Mouse (Mus musculus): ENCODE measurements around the gene Nfil3. TPM values are rescaled to one million over a fixed set of nuclear protein-coding genes. Genes with fewer than 3 reads are reported as not detected.

Nfil3 gene
- 10 to 100 TPM; 10.7 to 13.6 TPM for total RNA-seq (2021)
- long read RNA-seq, experiment 1, transcript Nfil3-201 (2 exons, 2,026 nt): major isoform, 10 of 14 reads
- long read RNA-seq, experiment 1, partial matches to known transcripts: 0 of 14 reads
- long read RNA-seq, experiment 1, other reads (novel, unspliced or antisense): 4 of 14 reads
- long read RNA-seq, experiment 2, transcript Nfil3-201 (2 exons, 2,026 nt): major isoform, 16 of 23 reads
- long read RNA-seq, experiment 2, partial matches to known transcripts: 0 of 23 reads
- long read RNA-seq, experiment 2, other reads (novel, unspliced or antisense): 7 of 23 reads

- peak in 1 of 2 experiments; percentile 54 for DNase-seq (ENCODE audit: low spot score in 2 of 2)
Measured at GRCm38 (mm10) chr13:52980951-52981421, at the start of gene Nfil3. Gene Nfil3 (minus strand): TSS chr13:52981073.

GRCm38 (mm10) chr13:53024285-53024684 is 43.4 kb upstream of the Nfil3 start:
- no peak for DNase-seq (ENCODE audit: low spot score in 2 of 2)

- no peak for DNase-seq (ENCODE audit: low spot score in 2 of 2)
Measured at GRCm38 (mm10) chr13:53020282-53020681, 39.4 kb upstream of the Nfil3 start.

DNA sequence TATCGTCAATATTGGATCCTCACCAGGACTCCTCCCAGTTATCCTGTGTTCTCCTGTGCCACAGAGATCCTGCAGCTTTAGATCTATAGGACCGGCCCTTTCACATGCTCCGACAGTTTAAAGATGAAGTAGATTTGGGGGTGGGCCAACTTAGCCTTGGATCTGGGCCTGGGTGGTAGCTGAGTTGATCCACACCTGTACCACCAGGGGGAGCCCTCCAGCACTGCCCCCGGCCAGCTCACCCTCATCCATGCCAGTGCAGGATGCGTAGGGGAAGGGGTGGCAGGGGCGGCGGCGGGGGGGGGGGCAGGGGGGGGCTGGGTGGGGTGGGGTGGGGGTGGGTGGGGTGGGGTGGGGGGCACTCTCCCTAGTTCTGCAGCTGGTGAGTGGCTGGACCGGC is 38.7 kb upstream of the Nfil3 start:
- DNase-seq (ENCODE audit: low spot score in 2 of 2): no peak

GRCm38 (mm10) chr13:53018976-53019375 is 38.1 kb upstream of the Nfil3 start:
- DNase-seq (ENCODE audit: low spot score in 2 of 2): no peak

DNA sequence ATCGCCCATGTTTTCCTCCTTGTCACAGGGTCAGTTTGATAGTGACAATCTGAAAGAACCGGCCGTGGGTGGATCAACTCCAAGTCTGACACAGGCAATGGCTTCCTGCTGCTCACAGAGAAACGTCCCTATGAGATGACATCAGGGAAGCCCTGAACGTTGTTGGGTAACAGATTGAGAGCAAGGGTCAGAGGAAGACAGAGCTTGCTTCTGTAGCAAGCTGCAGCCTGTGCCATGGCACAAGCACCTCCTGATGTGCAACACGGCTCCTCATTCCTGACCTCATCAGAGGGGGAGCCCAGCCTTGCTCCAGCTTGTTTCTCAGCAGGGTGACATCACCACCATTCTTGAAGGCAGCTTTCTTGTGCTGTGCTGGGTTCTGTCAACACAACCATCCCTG is 37.1 kb upstream of the Nfil3 start:
- DNase-seq (ENCODE audit: low spot score in 2 of 2): no peak

- DNase-seq (ENCODE audit: low spot score in 2 of 2): no peak
Measured at GRCm38 (mm10) chr13:53017117-53017516, 36.2 kb upstream of the Nfil3 start.

DNA sequence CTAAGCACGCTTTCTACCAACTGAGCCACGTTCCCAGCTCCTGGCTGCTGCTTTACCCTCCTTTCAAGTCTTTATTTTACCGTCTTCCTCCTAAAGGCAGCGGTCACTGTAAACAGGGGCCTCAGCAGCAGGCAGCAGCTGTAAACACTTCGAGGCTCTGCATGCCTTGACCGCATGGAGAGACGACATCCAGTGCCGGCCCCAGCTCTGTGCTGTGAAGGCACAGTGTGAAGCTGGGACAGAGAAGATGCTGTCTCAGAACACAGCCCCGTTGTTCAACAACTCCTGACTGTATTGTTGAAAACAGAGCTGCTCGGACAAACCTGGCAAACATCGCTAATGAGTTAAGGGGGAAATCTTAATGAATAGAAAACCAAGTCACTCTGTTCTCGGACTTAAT is 30.6 kb upstream of the Nfil3 start:
- peak; percentile 15 to 36 for DNase-seq (ENCODE audit: low spot score in 2 of 2)

- peak in 1 of 2 experiments; percentile 39 for DNase-seq (ENCODE audit: low spot score in 2 of 2)
Measured at GRCm38 (mm10) chr13:53008489-53009184, 27.8 kb upstream of the Nfil3 start.

- no peak for DNase-seq (ENCODE audit: low spot score in 2 of 2)
Measured at GRCm38 (mm10) chr13:53007781-53008180, 26.9 kb upstream of the Nfil3 start.

DNA sequence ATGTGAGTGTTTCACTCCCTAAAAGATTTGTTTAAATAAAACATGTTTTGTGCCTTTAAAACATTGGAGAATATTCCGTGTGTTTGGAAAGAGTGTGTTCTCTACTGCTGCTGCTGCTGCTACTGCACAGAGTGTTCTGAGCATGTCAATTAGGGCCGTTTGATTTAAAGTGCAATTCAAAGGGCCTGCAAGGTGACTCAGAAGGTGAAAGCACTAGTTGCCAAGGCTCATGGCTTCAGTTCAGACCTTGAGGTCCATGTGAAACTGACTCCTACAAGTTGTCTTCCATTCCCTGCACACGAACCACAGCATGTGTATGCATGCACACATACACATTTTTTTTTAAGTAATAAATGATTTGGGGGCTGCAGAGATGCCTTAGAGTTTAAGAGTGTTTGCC is 22.4 kb upstream of the Nfil3 start:
- DNase-seq (ENCODE audit: low spot score in 2 of 2): no peak

DNA sequence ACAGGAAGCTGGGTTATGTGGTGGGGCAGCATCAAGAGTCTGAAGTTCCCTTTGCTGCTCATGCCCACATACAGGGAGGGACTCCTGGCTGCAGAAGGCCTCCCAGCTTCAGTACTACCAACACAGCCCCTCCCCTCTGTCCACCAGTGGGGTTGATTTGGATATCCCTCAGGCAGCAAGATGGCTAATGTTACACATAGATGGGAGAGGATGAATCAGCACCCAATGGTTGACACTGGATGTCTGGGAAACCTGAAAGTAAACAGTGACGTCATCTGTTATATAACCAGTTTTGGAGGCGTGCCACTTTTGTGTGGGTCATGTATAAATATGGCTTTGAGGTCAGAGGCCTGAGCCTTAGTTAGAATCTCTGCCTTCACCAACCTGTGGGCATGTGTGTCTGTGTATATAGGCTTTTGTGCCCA is 20.6 kb upstream of the Nfil3 start:
- DNase-seq (ENCODE audit: low spot score in 2 of 2): no peak

DNA sequence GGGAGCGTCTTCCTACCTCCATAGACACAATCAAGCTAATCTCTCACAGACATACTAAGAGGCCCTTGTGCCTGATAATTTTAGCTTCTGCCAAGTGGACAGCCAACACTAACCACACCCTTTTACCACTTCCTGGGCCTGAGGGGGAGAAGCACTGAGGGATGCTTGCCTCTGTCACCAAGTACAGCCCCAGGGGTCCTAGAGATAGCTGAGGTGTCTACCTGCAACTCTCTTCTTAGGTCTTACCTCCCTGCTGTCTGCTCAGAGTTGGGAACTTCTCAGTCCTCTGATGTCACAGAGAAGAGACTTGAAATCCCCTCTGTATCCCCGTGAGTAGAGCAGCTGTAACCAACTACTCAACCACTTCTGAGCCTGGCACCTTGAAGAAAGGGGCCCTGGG is 19.6 kb upstream of the Nfil3 start:
- no peak for DNase-seq (ENCODE audit: low spot score in 2 of 2)

DNA sequence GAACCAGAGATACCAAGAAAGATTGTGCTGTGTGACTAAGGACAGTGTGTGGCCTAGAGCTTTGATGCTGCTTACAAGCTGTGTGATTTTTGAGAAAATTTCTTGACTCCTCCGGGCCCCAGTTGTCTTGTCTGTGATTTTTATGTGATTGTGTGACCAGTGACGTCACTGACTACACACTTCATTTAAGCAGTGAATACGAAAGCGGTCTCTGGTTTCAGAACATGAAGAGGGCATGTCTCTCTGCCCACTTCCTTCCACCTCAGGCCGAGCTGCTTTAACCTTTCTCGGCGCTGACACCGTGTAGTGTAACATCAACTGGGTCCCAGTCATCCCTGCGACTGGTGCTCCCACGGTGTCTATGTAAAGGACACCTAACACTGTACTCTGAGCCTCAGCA is 17.7 kb upstream of the Nfil3 start:
- no peak for DNase-seq (ENCODE audit: low spot score in 2 of 2)

- DNase-seq (ENCODE audit: low spot score in 2 of 2): no peak
Measured at GRCm38 (mm10) chr13:52997806-52998205, 16.9 kb upstream of the Nfil3 start.

DNA sequence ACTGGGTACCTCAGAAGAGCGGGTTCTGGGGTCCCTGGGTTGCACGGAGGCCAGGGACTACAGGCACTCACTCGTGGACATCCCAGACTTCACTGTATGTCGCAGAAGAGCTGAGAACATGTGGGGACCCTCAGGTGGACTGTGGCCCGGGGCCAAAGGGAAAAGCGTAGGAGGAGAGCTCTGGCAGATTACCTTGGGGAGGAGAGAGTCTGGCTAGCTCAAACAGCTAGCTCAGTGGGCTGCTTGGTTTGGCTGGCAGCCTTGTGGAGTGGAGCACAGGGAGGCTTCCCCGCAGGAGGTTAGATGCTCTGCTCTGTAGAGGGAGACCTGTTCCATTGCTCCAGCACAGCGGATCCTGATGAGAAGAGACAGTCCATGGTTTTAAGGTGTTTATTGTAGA is 15.3 kb upstream of the Nfil3 start:
- DNase-seq (ENCODE audit: low spot score in 2 of 2): no peak

- DNase-seq (ENCODE audit: low spot score in 2 of 2): no peak
Measured at GRCm38 (mm10) chr13:52994197-52994881, 13.5 kb upstream of the Nfil3 start.

DNA sequence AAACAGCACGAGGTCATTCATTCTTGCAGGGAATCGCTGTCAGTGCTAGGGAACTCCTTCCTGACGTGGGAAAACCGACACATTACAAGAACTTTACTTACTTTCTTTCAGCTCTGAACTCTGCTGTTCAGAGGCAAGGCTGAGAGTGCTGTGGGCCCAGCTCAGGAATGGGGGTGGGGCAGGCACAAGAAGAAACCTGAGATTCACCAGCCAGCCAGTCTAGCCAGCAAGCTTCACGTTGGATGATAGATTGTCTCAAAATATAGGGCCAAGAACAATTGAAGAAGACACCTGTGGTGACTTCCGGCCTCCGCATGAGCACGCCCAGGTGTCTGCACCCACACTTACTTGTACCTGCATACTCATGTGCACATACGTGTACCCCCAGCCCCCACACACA is 9.3 kb upstream of the Nfil3 start:
- no peak for DNase-seq (ENCODE audit: low spot score in 2 of 2)

DNA sequence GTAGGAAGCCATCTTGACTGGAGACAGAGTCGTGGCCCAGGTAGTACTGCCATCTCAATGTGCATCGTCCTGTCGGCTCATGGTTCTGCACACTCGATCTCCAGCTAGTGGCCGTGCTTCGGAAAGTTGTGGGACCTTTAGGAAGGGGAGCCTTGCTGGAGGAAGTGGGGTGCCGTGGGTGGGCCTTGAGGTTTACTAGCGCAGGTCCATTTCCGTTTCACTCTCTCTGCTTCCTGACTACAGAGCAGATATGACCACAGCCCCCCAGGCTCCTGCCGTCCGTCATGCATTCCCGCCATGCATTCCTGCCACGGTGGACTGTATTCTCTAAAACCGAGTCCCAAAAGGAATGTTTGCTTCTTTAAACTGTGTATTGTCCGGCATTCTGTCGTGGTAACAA is 8.1 kb upstream of the Nfil3 start:
- DNase-seq (ENCODE audit: low spot score in 2 of 2): no peak

DNA sequence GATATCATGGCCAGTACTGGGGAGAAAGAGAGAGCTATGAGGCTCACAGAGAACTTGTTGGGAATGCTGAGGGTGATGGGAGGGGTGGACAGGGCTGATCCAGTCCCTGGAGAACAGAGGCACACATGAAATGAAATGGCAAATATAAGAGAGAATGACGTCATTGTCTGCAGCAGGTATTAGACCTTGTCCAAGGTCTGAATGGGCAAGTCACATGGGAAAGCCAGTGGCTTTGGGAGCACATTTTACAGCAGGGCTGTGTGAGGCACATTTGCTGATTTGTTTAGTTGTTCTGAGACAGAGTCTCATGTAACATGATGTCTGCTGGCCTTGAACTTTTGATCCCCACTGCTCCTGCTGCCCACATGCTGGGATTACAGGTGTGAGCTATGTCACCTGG is 7.0 kb upstream of the Nfil3 start:
- DNase-seq (ENCODE audit: low spot score in 2 of 2): no peak

DNA sequence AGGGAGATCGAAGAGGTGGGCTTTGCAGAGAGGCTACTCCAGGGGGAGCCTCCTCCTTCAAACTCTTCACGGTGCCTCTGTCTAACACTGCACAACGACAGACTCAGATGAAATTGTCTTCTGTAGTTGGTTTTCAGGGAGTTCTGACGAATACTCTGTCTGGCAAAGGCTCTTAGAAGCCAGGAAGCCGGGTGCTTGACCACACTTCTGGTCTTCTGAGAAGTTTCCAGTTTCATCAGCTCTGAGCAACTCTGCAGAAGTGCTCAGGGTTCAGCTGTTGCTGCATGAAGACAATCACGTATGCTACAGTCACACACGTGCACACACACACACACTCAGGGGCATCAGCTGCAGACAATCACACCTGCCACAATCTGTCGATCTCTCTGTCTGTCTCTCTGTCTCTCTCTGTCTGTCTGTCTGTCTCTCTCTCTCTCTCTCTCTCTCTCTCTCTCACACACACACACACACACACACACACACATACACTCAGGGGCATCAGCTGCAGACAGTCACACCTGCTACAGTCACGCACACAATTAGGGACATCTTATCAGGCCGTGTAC is 5.4 kb upstream of the Nfil3 start:
- DNase-seq (ENCODE audit: low spot score in 2 of 2): no peak
